Mouse (Mus musculus) kidney, embryonic 16.5 days (tissue): ENCODE data around the gene Plaa. TPM values are rescaled to one million over a fixed set of nuclear protein-coding genes. Genes with fewer than 3 reads are reported as not detected.

Experiments used
- polyA plus RNA-seq: library from polyadenylated mRNA; unstranded; fragments of >200 nt; fragmentation: Nextera tagmentation; extraction: Ambion mirVana; gene quantifications from 2 replicates; pipeline ENCODE4 v1.2.1, GENCODE M21; 2015

Plaa gene
- polyA plus RNA-seq, 1 experiment from 2014 or later, result 70.9 TPM

Other genes starting within 250 kb of the Plaa start
- gene Gm10306, start 46.7 kb downstream of the Plaa start, polyA plus RNA-seq, result not detected in 2 replicates
- gene Caap1, start 46.4 kb downstream of the Plaa start, polyA plus RNA-seq, result 16.5 and 19.6 TPM in 2 replicates
- 37.2 and 39.6 TPM in 2 replicates for gene Ift74, start 11.2 kb upstream of the Plaa start, polyA plus RNA-seq
- 4.6 and 4.8 TPM in 2 replicates for gene Lrrc19, start 46.9 kb upstream of the Plaa start, polyA plus RNA-seq
- 41.3 and 44.3 TPM in 2 replicates for gene Tek, start 136.0 kb upstream of the Plaa start, polyA plus RNA-seq